Mouse (Mus musculus) hindlimb bud, embryonic 11.5 days (tissue): Measurements from ENCODE around the gene Mrpl27.
"Not testable (repeated sequence)": the region's sequence is repeated elsewhere in the genome, so short reads cannot be mapped to it uniquely, and the experiment has no call there.

Experiments used
- DNase-seq: peaks from one replicate; pipeline ENCODE4 v3.0.0-alpha.2; 2012; ENCODE audit warnings: low read depth, low spot score; ENCODE audit errors: extremely low spot score

The Mrpl27 gene

GRCm38 (mm10) chr11:94653663-94654436 is at the start of gene Mrpl27, which contains the start of gene Eme1:
TSS of gene Mrpl27 (plus strand) at chr11:94653767.
TSS of gene Eme1 (minus strand) at chr11:94653964.
- peak; percentile 41 for DNase-seq

DNA sequence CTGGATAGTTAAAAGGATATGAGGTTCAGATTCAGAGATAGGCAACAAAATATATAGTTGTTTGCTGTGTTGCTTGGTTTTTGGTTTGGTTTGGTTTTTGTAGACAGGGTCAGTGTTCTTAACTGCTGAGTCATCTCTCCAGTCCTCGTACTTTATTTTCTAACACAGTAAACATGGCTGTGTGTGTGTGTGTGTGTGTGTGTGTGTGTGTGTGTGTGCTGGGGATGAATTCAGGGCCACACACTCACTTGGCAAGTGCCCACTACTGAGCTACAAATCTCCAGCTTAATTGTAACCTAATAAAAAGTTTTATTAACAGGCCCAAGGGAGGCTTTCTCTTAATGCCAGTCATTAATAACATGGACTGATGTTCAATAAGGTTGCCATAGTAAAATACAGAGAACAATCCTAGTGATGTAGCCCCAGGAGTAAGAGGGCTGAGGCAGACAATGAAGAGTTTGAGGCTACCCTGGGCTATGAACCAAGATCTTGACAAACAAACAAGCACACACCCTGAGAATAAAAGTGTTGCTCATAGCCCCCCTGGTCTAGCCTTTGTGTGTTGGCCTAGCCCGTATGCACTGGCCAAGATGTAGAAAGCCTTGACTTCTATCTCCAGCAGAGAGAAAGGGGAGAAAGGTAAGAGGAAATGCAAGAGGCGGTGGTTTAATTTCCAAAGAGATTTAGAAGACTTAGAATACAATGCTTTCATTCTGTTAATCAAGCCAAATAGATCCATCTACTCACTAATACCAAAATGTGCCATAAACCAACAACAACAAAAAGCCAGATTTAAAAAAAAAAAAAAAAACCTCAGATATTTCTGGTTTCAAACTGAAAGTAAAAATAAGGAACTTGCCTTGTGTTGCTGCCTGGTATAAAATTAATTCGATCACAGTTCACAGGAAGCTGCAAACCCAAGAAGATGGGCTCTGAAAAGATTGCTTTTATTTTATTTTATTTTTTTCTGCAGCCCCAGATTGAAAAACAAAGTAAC is 42.5 kb upstream of the Mrpl27 start:
- no peak for DNase-seq

DNA sequence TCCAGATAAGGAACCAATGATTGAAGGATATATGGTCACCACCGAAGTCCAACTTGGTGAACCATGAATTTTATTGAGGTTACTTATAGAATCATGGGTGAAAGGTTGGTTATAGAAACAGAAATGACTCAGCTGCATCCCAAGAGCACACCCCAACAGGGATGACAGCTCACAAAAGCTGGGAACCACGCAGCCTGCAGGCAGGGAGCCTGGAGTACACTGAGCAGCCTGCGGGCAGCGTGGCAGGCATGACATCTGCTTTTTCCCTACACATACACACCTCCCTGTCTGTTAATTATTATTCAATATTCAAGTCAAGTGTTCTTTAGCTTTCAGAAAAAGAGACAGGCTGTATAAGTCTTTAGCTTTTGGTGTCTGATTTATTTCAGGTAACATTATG is 39.0 kb upstream of the Mrpl27 start:
- DNase-seq: no peak

DNA sequence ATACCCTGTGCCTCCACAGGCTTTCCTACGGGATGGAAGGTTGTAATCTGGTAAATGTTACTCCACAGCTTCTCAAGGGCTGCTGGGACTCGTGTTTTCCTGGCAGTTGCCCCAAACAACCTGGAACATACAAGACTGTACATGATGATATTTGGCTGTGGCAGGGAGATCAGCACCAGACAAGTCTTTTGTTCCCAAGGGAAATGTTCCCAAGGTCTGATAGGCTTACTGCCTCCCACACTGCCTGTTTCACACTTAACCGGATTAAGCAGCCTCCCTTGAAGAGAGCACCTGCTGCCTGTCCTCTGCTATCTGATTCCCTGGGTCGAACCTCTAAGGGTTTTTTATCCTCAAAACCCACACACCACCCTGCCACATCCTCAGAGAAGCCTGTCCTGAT is 38.1 kb upstream of the Mrpl27 start:
- no peak for DNase-seq

DNA sequence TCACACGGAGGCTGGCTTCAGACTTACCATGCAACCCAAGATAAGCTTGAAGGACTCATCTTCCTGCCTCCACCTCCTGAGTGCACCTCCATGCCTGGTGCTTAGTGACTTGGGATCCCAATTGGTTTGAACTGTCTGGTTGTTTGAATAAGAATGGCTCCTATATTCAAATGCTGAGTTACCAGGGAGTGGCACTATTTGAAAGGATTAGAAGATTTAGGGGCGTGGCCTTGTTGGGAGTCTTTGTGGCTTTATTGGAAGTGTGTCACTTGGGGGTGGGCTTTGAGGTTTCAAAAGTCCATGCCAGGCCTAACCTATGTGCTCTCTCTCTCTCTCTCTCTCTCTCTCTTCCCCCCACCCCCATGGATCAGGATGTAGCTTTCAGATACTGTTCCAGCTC is 35.9 kb upstream of the Mrpl27 start:
- no peak for DNase-seq

DNA sequence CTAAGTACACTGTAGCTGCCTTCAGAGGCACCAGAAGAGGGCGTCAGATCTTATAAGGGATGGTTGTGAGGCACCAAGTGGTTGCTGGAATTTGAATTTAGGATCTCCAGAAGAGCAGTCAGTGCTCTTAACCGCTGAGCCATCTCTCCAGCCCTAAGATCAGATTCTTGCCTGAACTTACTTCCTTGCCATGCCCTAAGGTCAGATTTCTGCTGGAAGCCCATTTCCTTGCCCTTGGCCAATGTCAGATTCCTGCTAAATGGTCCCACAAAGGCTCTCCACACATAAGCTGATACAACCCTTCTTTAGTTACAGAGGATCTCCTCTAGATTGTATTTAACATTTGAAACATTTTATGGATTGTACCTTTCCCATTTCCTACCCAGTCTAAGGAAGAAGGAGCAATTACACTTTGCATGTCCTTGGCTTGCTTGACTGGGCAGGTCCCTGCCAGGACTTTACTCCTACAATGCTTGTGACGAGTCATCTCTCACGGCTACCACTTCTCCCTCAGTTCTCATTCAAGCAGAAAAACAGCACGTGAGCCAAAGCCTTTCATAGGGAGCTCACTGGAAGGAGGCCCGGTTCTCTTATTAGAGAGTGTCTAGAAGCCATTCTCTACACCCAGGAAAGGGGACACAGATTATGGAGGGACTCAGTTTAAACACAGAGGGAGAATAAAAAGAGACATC is 32.7 kb upstream of the Mrpl27 start:
- DNase-seq: no peak

- no peak for DNase-seq
Observed at GRCm38 (mm10) chr11:94621458-94621852, 32.1 kb upstream of the Mrpl27 start.

DNA sequence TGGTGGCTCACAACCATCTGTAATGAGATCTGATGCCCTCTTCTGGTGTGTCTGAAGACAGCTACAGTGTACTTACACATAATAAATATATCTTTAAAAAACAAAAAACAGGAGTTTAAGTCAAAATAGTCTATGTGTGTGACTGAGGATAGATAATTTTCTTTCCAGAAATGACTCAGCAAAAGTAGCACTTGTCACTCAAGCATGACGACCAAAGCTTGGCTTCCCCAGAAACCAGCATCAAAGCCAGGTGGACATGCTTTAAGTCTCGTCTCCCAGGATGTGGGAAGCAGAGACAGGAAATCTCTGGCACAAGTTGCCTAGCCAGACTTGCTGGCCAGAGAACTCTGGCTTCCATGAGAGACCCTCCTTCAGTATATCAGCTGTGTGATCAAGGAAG is 31.4 kb upstream of the Mrpl27 start:
- no peak for DNase-seq

- DNase-seq: peak; percentile 62
Observed at GRCm38 (mm10) chr11:94629199-94629883, 24.2 kb upstream of the Mrpl27 start, which contains the start of gene Lrrc59. TSS of gene Lrrc59 (plus strand) at chr11:94629767.

GRCm38 (mm10) chr11:94629884-94630198 is 23.7 kb upstream of the Mrpl27 start:
- DNase-seq: no peak

DNA sequence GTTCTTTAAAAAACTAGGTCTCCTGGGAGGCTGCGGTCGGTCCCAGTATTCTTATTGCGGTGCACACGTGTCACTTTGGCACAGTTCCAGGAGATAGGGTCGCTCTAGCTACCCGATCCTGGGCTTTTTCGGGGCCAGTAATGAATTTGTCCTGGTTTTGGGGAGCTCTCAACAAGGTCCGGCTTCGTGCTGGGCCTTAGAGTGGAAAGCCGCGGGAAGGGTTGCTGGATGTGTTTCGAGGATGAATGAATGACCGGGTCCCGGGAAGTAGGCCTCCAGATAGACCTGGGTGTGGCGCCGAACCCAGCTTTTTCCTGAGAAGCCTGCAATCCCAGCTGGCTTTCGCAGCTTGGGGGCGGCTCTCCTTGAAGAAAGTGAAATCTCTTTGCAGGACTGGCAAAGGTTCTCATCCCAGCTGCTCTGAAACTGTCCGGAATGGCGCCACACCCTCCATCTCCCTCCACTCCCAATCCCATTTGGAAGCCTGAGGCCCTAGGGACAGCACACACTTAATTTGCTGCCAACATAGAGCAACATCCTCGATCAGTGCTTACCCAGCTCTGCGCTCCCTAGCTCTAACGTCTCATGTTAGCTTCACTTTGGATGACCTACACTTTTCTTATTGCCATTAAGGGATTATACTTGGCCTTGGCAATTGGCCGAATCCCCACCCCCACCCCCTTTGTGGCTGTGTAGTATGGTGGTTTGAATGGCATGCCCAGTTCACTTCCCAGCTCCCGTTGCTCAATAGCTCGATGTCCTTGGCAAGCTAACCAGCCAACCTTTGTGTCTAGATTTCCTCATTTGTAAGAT is 23.2 kb upstream of the Mrpl27 start:
- no peak for DNase-seq

- no peak for DNase-seq
Observed at GRCm38 (mm10) chr11:94631969-94632368, 21.6 kb upstream of the Mrpl27 start.

DNA sequence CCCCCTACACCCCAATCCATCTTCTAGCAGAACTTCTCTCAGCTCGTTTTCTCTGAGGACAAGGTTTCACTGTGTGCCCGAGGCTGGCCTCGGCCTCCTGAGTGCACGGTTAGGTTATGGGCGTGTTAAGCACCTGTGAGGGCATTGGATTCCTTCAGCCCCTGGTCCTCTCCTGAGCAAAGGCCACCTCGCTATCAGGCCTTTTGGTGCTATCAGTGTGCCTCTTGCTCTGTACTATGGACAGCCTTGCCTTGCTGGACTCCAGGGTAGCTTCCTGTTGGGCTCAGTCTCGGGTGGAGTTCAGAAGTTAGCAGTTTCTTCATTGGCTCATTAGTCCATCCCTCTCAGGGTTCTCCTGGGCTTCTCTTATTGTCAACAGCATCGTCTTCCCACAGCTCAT is 20.6 kb upstream of the Mrpl27 start:
- DNase-seq: no peak

- DNase-seq: no peak
Observed at GRCm38 (mm10) chr11:94634431-94634830, 19.1 kb upstream of the Mrpl27 start.

- DNase-seq: no peak
Observed at GRCm38 (mm10) chr11:94644461-94645219, 8.9 kb upstream of the Mrpl27 start.

DNA sequence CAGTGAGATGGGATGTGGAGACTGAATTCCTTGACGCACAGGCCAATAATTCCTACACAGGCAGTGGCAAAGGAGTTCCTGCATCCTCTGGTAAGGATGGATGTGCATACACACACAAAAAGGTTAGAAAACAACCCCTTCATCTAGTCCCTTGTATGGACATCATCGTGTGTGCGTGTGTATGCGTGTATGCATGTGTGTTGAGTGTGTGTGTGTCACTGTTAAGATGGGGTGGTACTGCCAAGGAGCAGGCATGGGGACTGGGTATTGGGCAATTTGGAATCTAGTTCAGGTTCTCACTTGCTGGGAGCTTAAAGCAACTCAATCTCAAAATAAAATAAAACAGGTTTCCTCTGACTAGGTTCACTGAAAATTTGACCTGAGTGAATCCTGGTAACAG is 7.1 kb upstream of the Mrpl27 start:
- no peak for DNase-seq

- not testable (repeated sequence) for DNase-seq
Observed at GRCm38 (mm10) chr11:94651241-94651640, 2.3 kb upstream of the Mrpl27 start.

DNA sequence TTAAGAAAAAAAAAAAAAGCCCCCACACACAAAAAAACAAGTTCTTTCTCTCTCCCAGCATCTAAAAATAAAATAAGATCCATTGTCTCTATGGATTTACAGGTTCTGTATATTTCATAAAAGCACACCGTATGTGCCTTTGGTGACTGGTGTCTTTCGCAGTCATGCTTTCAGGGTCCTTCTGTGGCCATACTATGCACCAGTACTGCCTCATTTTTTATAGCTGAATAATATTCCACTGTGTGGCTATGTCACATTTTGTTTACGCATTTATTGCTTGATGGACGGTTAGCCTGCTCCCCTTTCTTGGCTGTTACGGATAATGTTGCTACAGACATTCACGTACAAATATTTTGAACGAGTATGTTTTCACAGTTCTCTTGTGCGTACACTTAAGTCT is 594 bp upstream of the Mrpl27 start:
- no peak for DNase-seq

DNA sequence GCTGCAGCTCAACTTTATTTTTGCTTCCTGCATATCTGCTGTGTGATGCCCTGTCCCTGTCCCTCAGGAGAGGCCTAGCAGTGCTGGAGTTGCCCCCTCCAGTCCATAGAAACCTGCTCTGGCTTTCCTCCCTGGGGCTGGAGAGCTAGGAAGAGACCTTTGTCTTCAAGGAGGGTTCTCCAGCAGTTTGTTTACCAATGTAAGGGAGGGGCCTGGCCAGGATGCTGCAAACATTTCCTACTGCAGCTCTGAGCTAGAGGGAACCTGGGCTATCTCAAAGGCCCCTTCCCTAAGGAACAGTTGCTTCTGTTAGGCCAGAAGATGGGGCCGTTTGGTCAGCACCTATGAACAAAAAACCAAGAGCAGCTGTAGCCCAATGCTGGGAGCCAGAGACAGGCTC is 7.8 kb downstream of the Mrpl27 start:
- DNase-seq: no peak
